Mouse (Mus musculus): ENCODE data around the gene Fh1. TPM values are rescaled to one million over a fixed set of nuclear protein-coding genes. Genes with fewer than 3 reads are reported as not detected.

The Fh1 gene
- total and polyA plus RNA-seq, 3 experiments = 257 to 594 (median 504) TPM

DNA sequence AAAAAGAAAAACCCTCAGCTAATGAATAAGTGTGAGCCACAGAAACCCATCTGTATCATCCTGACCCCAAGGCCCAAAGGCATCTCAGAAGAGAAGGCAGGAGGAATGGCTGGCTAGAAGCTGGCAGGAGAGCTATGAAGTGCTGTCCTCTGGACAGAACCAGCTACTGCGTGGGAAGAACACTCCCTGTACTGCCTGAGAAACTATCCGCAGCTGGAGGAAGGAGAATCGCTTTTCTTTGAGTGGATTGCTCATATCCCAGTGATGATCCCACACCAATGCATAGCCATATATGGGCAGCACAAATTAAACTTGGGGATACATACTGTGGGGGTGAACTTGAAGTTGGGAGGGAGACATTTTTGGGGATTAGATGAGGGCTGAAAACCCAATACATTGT lies 16.7 kb downstream of the Fh1 start:
- no peak overlapping the region for H3K27ac ChIP-seq
- H3K79me2 ChIP-seq (replicated peaks; ENCODE audit: control insufficient read depth, insufficient read depth, low read length) = no peaks in the 10 kb centered on the region
- H3K4me3 ChIP-seq = no peak overlapping the region
- DNase-seq = no peak
- H3K4me1 ChIP-seq (ENCODE audit: control insufficient read depth, insufficient read depth, low read length) = no peaks in the 10 kb centered on the region
- H3K9ac ChIP-seq (ENCODE audit: low read depth, low read length) = no peak overlapping the region
- 91% methylated on average over 3 of the region's 3 CpGs for WGBS
- no peaks in the 10 kb centered on the region; the same call in none of the 2 replicates for H3K36me3 ChIP-seq (ENCODE audit: control insufficient read depth, insufficient read depth, low read length)
- no peaks in the 10 kb centered on the region for H3K27me3 ChIP-seq (ENCODE audit: control insufficient read depth, insufficient read depth, low read length)
- intact Hi-C loops (cut with DNase I) = no loop called here
- no peak for TF ChIP-seq EP300 (IDR thresholded peaks at IDR 0.05; ENCODE audit: insufficient read depth, low read depth, low read length)
- no peak for TF ChIP-seq POLR2A (IDR thresholded peaks at IDR 0.05; ENCODE audit: insufficient read depth, low read depth, low read length)
- no peak for TF ChIP-seq CTCF (IDR thresholded peaks at IDR 0.05)

DNA sequence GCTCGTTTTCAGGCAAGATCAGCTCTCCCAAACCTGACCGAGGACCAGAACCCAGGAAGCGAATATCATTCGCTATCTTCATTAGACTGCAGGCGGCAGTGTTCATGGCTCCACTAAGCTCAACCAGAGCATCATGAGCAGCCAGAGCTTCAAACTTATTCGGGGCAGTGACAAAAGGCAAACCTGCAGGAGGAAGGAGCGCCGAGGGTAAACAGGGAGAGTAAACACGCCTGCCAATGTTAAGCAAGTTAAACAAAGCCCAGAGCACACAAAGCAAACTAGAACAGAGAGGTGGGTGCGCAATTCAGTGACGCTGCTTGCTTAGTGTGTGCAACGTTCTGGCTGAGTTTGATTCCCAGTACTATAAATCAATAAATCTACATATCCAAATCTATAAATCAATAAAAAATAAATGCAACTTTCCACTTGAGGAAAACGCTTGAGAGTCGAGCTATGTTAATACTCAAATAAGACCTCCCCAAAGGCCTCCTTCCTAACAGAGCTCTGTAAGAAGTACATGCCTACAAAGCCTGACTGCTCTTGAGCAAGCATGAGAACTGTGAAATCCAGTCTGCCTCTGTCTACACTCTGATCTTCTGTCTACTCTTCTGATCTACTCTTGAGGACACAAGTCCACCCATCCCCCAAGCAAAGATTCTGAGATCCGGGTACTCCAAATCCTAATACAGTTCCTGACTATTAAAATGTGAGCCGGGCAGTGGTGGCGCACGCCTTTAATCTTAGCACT lies 17.4 kb downstream of the Fh1 start:
- TF ChIP-seq EP300 (IDR thresholded peaks at IDR 0.05; ENCODE audit: insufficient read depth, low read depth, low read length) (no peak), POLR2A (IDR thresholded peaks at IDR 0.05; ENCODE audit: insufficient read depth, low read depth, low read length) (no peak), CTCF (IDR thresholded peaks at IDR 0.05) (no peak)
- intact Hi-C loops (cut with DNase I) = no loop called here

DNA sequence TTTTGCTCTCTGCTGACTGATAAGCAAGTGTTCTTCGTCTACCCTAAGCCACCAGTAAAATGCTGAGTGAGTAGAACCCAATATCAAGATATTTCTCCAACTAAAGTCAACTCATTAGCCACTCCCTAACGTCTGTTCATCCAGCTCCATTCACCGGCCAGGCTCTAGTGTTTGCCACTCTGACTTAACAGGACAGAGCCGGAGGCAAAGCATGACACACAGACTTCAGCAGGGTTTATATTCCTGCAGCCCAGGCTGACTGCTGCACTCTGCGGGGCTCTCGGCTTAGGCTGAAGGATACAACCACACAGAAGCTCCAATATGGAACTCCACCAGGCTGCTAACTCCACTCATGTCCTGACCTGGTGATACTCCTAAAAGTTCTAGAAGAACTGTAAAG lies 18.1 kb downstream of the Fh1 start:
- H3K27ac ChIP-seq = no peak overlapping the region
- H3K79me2 ChIP-seq (replicated peaks; ENCODE audit: control insufficient read depth, insufficient read depth, low read length) = no peaks in the 10 kb centered on the region
- TF ChIP-seq EP300 (IDR thresholded peaks at IDR 0.05; ENCODE audit: insufficient read depth, low read depth, low read length) (no peak), CTCF (IDR thresholded peaks at IDR 0.05) (no peak), POLR2A (IDR thresholded peaks at IDR 0.05; ENCODE audit: insufficient read depth, low read depth, low read length) (no peak)
- H3K27me3 ChIP-seq (ENCODE audit: control insufficient read depth, insufficient read depth, low read length) = no peaks in the 10 kb centered on the region
- WGBS = 91% methylated on average over 6 of the region's 6 CpGs
- H3K36me3 ChIP-seq (ENCODE audit: control insufficient read depth, insufficient read depth, low read length) = no peaks in the 10 kb centered on the region; the same call in 1 of the 2 replicates
- intact Hi-C loops (cut with DNase I) = no loop called here
- H3K4me3 ChIP-seq = no peak overlapping the region
- no peaks in the 10 kb centered on the region for H3K4me1 ChIP-seq (ENCODE audit: control insufficient read depth, insufficient read depth, low read length)
- no peak for DNase-seq
- no peak overlapping the region for H3K9ac ChIP-seq (ENCODE audit: low read depth, low read length)

More for the DNA sequence above, 17.4 kb downstream of the Fh1 start:
- Histone ChIP-seq H3K4me1 (ENCODE audit: control insufficient read depth, insufficient read depth, low read length) (no peaks in the 10 kb centered on the region), H3K4me3 (no peak overlapping the region), H3K9ac (ENCODE audit: low read depth, low read length) (no peak overlapping the region), H3K27me3 (ENCODE audit: control insufficient read depth, insufficient read depth, low read length) (no peaks in the 10 kb centered on the region), H3K79me2 (replicated peaks; ENCODE audit: control insufficient read depth, insufficient read depth, low read length) (no peaks in the 10 kb centered on the region), H3K27ac (no peak overlapping the region), H3K36me3 (ENCODE audit: control insufficient read depth, insufficient read depth, low read length) (no peaks in the 10 kb centered on the region; the same call in none of the 2 replicates)
- DNase-seq = no peak
- WGBS = 94% methylated on average over 18 of the region's 18 CpGs

DNA sequence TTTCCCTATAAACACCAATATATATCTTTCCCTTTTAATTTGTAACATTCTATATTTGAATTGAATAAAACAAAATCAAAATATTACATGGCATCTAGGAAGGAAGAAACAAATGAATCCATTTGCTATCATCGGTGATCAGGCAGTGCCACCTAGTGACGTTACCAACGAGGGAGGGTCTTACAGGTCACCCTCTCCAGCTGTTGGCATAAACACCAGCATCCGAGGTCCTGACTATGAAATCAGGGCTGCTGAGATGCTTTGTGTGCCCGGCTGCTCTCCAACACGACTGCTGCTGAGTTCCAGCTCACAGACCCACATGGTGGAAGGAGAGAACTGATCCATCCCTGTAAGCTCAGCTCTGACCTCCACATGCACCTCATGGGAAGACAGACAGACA lies 22.0 kb downstream of the Fh1 start:
- intact Hi-C loops (cut with DNase I) = no loop called here
- H3K4me1 ChIP-seq (ENCODE audit: control insufficient read depth, insufficient read depth, low read length) = no peaks in the 10 kb centered on the region
- no peaks in the 10 kb centered on the region for H3K27me3 ChIP-seq (ENCODE audit: control insufficient read depth, insufficient read depth, low read length)
- no peaks in the 10 kb centered on the region for H3K36me3 ChIP-seq (ENCODE audit: control insufficient read depth, insufficient read depth, low read length)
- no peak overlapping the region for H3K4me3 ChIP-seq
- no peak overlapping the region for H3K27ac ChIP-seq
- no peak overlapping the region for H3K9ac ChIP-seq (ENCODE audit: low read depth, low read length)
- H3K79me2 ChIP-seq (replicated peaks; ENCODE audit: control insufficient read depth, insufficient read depth, low read length) = no peaks in the 10 kb centered on the region
- DNase-seq = no peak
- 71% methylated on average over 6 of the region's 6 CpGs for WGBS
- TF ChIP-seq CTCF (IDR thresholded peaks at IDR 0.05) = peak; percentile 45
- TF ChIP-seq POLR2A (IDR thresholded peaks at IDR 0.05; ENCODE audit: insufficient read depth, low read depth, low read length) = no peak
- no peak for TF ChIP-seq EP300 (IDR thresholded peaks at IDR 0.05; ENCODE audit: insufficient read depth, low read depth, low read length)

DNA sequence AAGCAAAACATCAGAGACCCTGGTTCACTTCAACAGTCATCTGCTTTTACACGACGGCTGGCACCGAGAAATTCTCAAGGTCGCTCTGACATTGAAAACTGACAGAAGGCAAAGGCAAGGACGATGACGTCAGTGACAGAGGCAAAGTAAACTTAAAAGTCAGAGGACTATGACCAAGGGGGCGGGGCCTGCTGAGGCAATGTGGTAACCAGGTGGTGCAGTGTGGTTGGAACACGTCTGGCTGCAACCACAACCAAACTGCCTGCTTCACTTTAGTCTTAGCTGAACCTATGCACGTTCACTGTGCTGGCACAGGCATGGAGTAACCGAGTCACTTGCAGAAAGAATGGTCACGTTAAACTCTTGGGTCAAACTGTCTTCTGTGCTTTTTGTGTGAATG lies 23.2 kb downstream of the Fh1 start:
- H3K9ac ChIP-seq (ENCODE audit: low read depth, low read length) = no peak overlapping the region
- intact Hi-C loops (cut with DNase I) = no loop called here
- H3K79me2 ChIP-seq (replicated peaks; ENCODE audit: control insufficient read depth, insufficient read depth, low read length) = no peaks in the 10 kb centered on the region
- no peaks in the 10 kb centered on the region for H3K27me3 ChIP-seq (ENCODE audit: control insufficient read depth, insufficient read depth, low read length)
- no peak for TF ChIP-seq CTCF (IDR thresholded peaks at IDR 0.05)
- TF ChIP-seq POLR2A (IDR thresholded peaks at IDR 0.05; ENCODE audit: insufficient read depth, low read depth, low read length) = no peak
- no peak for TF ChIP-seq EP300 (IDR thresholded peaks at IDR 0.05; ENCODE audit: insufficient read depth, low read depth, low read length)
- H3K4me1 ChIP-seq (ENCODE audit: control insufficient read depth, insufficient read depth, low read length) = no peaks in the 10 kb centered on the region
- no peak for DNase-seq
- no peak overlapping the region for H3K4me3 ChIP-seq
- no peaks in the 10 kb centered on the region for H3K36me3 ChIP-seq (ENCODE audit: control insufficient read depth, insufficient read depth, low read length)
- H3K27ac ChIP-seq = no peak overlapping the region
- 82% methylated on average over 11 of the region's 11 CpGs for WGBS

DNA sequence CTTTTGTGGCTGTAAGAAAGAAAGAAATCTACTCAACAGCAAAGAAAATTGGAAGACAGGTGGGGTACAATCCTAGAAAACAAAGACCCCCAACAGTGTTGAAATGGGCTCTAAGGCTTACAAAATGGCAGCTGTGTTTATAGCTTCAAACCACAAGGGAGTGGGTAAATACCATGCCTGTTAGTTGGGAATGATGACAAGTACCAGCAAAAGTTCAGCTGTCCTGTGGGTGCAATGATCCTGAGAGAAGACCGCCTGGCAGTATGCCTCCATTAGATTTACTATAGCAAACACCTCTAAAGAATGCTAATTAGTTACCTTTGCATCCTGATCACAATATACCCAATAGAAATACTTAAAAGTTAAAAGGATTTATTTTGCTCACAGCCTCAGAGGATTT lies 32.6 kb downstream of the Fh1 start:
- Histone ChIP-seq H3K4me3 (no peak overlapping the region), H3K36me3 (ENCODE audit: control insufficient read depth, insufficient read depth, low read length) (no peaks in the 10 kb centered on the region), H3K9ac (ENCODE audit: low read depth, low read length) (no peak overlapping the region), H3K79me2 (replicated peaks; ENCODE audit: control insufficient read depth, insufficient read depth, low read length) (no peaks in the 10 kb centered on the region), H3K4me1 (ENCODE audit: control insufficient read depth, insufficient read depth, low read length) (no peaks in the 10 kb centered on the region), H3K27me3 (ENCODE audit: control insufficient read depth, insufficient read depth, low read length) (no peaks in the 10 kb centered on the region), H3K27ac (no peak overlapping the region)
- TF ChIP-seq POLR2A (IDR thresholded peaks at IDR 0.05; ENCODE audit: insufficient read depth, low read depth, low read length) (no peak), CTCF (IDR thresholded peaks at IDR 0.05) (no peak), EP300 (IDR thresholded peaks at IDR 0.05; ENCODE audit: insufficient read depth, low read depth, low read length) (no peak)
- WGBS = 98% methylated on average over 1 of the region's 1 CpGs
- intact Hi-C loops (cut with DNase I) = no loop called here
- DNase-seq = no peak
